Comparison of ENCODE assay signal across 9 mouse cellular contexts in genomic region chr19:46623194-46623667, GRCm38 (mm10). TPM values are rescaled to one million over a fixed set of nuclear protein-coding genes. Genes with fewer than 3 reads are reported as not detected.
A peak's percentile ranks its signal among the peaks of the same experiment; 100 is the strongest.
DNase-seq lines count a peak whose midpoint lies in the region; ATAC-seq and TF ChIP-seq lines count a peak whose summit lies in the region.
"Had no signal": no experiment of that assay in that cellular context is flagged by ENCODE, and none has a peak within 500 bp of the region (broad histone marks: within the 10 kb centered on the region; RNA-seq: fewer than 3 reads in every experiment).

No protein-coding gene starts in this region.

- no peaks in the 10 kb centered on the region for H3K27me3 ChIP-seq in heart, embryonic 12.5 days (replicated peaks)
- H3K27me3 ChIP-seq in limb, embryonic 13.5 days: no peaks in the 10 kb centered on the region
- no peaks in the 10 kb centered on the region for H3K27me3 ChIP-seq in midbrain, embryonic 14.5 days (ENCODE audit: control insufficient read depth, insufficient read depth, low read length)

- 5% methylated on average over 16 of the region's 16 CpGs for WGBS in heart, embryonic 12.5 days
- 4% methylated on average over 16 of the region's 16 CpGs for WGBS in limb, embryonic 13.5 days
- WGBS in midbrain, embryonic 14.5 days: 5% methylated on average over 16 of the region's 16 CpGs

- no peak for DNase-seq in layer of hippocampus, adult 2 months (ENCODE audit: low spot score in 2 of 2)
- DNase-seq in layer of hippocampus, postnatal 10 days (ENCODE audit: low spot score in 2 of 2): no peak
- DNase-seq in midbrain, embryonic 14.5 days: peak; percentile 53
- no peak for DNase-seq in layer of hippocampus, adult 9-11 months
- DNase-seq in cerebellum, adult 11-12 months: no peak

- ATAC-seq in heart, embryonic 12.5 days (ENCODE audit: insufficient number of reproducible peaks, low FRiP score): peak; percentile 67
- ATAC-seq in limb, embryonic 13.5 days (ENCODE audit: low FRiP score, low read depth): peak; percentile 50
- peak; percentile 7; the same call in 1 of the 2 replicates for ATAC-seq in midbrain, embryonic 14.5 days (ENCODE audit: low FRiP score, low TSS enrichment)
- ATAC-seq in megakaryocyte-erythroid progenitor cell, adult 5-6 weeks (replicated peaks; ENCODE audit: low FRiP score, low TSS enrichment, poor library complexity, severe bottlenecking): no peak

- peak overlapping the region; percentile 75 for H3K27ac ChIP-seq in layer of hippocampus, adult 2 months
- H3K27ac ChIP-seq in heart, embryonic 12.5 days (ENCODE audit: poor library complexity, severe bottlenecking): peak overlapping the region; percentile 98
- H3K27ac ChIP-seq in limb, embryonic 13.5 days: peak overlapping the region; percentile 86
- H3K27ac ChIP-seq in midbrain, embryonic 14.5 days (replicated peaks; ENCODE audit: low read depth, low read length): 0 out of 2 replicates have a peak overlapping the region, but pooled peaks have one; percentile 41

- no peaks in the 10 kb centered on the region for H3K9me3 ChIP-seq in heart, embryonic 12.5 days (replicated peaks)
- no peaks in the 10 kb centered on the region for H3K9me3 ChIP-seq in limb, embryonic 13.5 days
- no peaks in the 10 kb centered on the region for H3K9me3 ChIP-seq in midbrain, embryonic 14.5 days (ENCODE audit: control insufficient read depth, low read length)

- H3K4me1 ChIP-seq in heart, embryonic 12.5 days (replicated peaks): peaks cover 91% of the 10 kb centered on the region
- H3K4me1 ChIP-seq in limb, embryonic 13.5 days: peaks cover 63% of the 10 kb centered on the region
- H3K4me1 ChIP-seq in midbrain, embryonic 14.5 days (ENCODE audit: control insufficient read depth, insufficient read depth, low read length): peaks cover 49% of the 10 kb centered on the region

- peaks cover 16% of the 10 kb centered on the region for H3K36me3 ChIP-seq in heart, embryonic 12.5 days
- H3K36me3 ChIP-seq in limb, embryonic 13.5 days: peaks cover 31% of the 10 kb centered on the region
- H3K36me3 ChIP-seq in midbrain, embryonic 14.5 days (ENCODE audit: control insufficient read depth, insufficient read depth, low read length): peaks cover 8% of the 10 kb centered on the region; the same call in 1 of the 2 replicates

- peak overlapping the region; percentile 84 for H3K9ac ChIP-seq in heart, embryonic 12.5 days
- H3K9ac ChIP-seq in limb, embryonic 13.5 days: peak overlapping the region; percentile 62
- H3K9ac ChIP-seq in midbrain, embryonic 14.5 days (replicated peaks; ENCODE audit: low read length): no peak overlapping the region; the same call in 1 of the 2 replicates

- H3K4me3 ChIP-seq in layer of hippocampus, adult 2 months: peak overlapping the region; percentile 13
- peak overlapping the region; percentile 59 for H3K4me3 ChIP-seq in heart, embryonic 12.5 days
- peak overlapping the region; percentile 36 for H3K4me3 ChIP-seq in limb, embryonic 13.5 days
- H3K4me3 ChIP-seq in midbrain, embryonic 14.5 days (replicated peaks; ENCODE audit: low read depth, low read length): no peak overlapping the region

- H3K4me2 ChIP-seq in heart, embryonic 12.5 days: peak overlapping the region; percentile 86
- H3K4me2 ChIP-seq in limb, embryonic 13.5 days (replicated peaks): peak overlapping the region; percentile 63
- peak overlapping the region; percentile 38 for H3K4me2 ChIP-seq in midbrain, embryonic 14.5 days (ENCODE audit: low read length)

- no peak for TF ChIP-seq CTCF in layer of hippocampus, adult 2 months (conservative IDR thresholded peaks at IDR 0.05)

RNA-seq across cellular contexts. Expression of gene Wbp1l, which starts 24.3 kb away (rescaled TPM):
- 10 to 100 TPM; 33.5 to 38.0 TPM for total RNA-seq in layer of hippocampus, adult 2 months (2021)
- total RNA-seq in layer of hippocampus, postnatal 10 days (2021): 10 to 100 TPM; 32.5 to 39.0 TPM
- 53.4 and 55.6 TPM in 2 replicates for polyA plus RNA-seq in heart, embryonic 12.5 days (2016; fragmentation: Nextera tagmentation; extraction: Ambion mirVana)
- 47.7 and 49.9 TPM in 2 replicates for polyA plus RNA-seq in limb, embryonic 13.5 days (2015; fragmentation: Nextera tagmentation; extraction: Ambion mirVana)
- polyA plus RNA-seq in midbrain, embryonic 14.5 days (2014; fragmentation: Nextera tagmentation; extraction: Ambion mirVana): 27.5 and 33.8 TPM in 2 replicates
- total RNA-seq in megakaryocyte-erythroid progenitor cell, adult 5-6 weeks (2014; fragmentation: Nextera tagmentation): 16.1 and 24.1 TPM in 2 replicates
- 17.9 and 20.8 TPM in 2 replicates for total RNA-seq in megakaryocyte-erythroid progenitor cell, adult 5-6 weeks (2017)

RNA-seq across cellular contexts. Expression of gene Cyp17a1, which starts 49.7 kb away (rescaled TPM):
- not detected for total RNA-seq in layer of hippocampus, adult 2 months (2021)
- total RNA-seq in layer of hippocampus, postnatal 10 days (2021): not detected
- polyA plus RNA-seq in heart, embryonic 12.5 days (2016; fragmentation: Nextera tagmentation; extraction: Ambion mirVana): 0.86 and 1.3 TPM in 2 replicates
- polyA plus RNA-seq in limb, embryonic 13.5 days (2015; fragmentation: Nextera tagmentation; extraction: Ambion mirVana): 0.05 TPM in 1 of 2 replicates, not detected in the other
- polyA plus RNA-seq in midbrain, embryonic 14.5 days (2014; fragmentation: Nextera tagmentation; extraction: Ambion mirVana): not detected in 2 replicates
- total RNA-seq in megakaryocyte-erythroid progenitor cell, adult 5-6 weeks (2014; fragmentation: Nextera tagmentation): not detected in 2 replicates
- total RNA-seq in megakaryocyte-erythroid progenitor cell, adult 5-6 weeks (2017): not detected in 2 replicates
- total RNA-seq: gastrocnemius, postnatal 36 days had no signal

RNA-seq across cellular contexts. Expression of gene Sfxn2, which starts 50.1 kb away (rescaled TPM):
- total RNA-seq in layer of hippocampus, adult 2 months (2021): 1 to 10 TPM; 7.4 to 8.3 TPM
- total RNA-seq in layer of hippocampus, postnatal 10 days (2021): 1 to 10 TPM; 8.5 to 9.9 TPM
- 8.1 and 8.9 TPM in 2 replicates for polyA plus RNA-seq in heart, embryonic 12.5 days (2016; fragmentation: Nextera tagmentation; extraction: Ambion mirVana)
- polyA plus RNA-seq in limb, embryonic 13.5 days (2015; fragmentation: Nextera tagmentation; extraction: Ambion mirVana): 27.8 and 28.1 TPM in 2 replicates
- 7.3 and 10.2 TPM in 2 replicates for polyA plus RNA-seq in midbrain, embryonic 14.5 days (2014; fragmentation: Nextera tagmentation; extraction: Ambion mirVana)
- 10.6 and 20.1 TPM in 2 replicates for total RNA-seq in megakaryocyte-erythroid progenitor cell, adult 5-6 weeks (2014; fragmentation: Nextera tagmentation)
- 9.8 and 21.1 TPM in 2 replicates for total RNA-seq in megakaryocyte-erythroid progenitor cell, adult 5-6 weeks (2017)

RNA-seq across cellular contexts. Expression of gene Arl3, which starts 50.2 kb away (rescaled TPM):
- 100 to 1,000 TPM; 122 to 129 TPM for total RNA-seq in layer of hippocampus, adult 2 months (2021)
- total RNA-seq in layer of hippocampus, postnatal 10 days (2021): 100 to 1,000 TPM; 133 to 138 TPM
- 88.2 and 94.4 TPM in 2 replicates for polyA plus RNA-seq in heart, embryonic 12.5 days (2016; fragmentation: Nextera tagmentation; extraction: Ambion mirVana)
- polyA plus RNA-seq in limb, embryonic 13.5 days (2015; fragmentation: Nextera tagmentation; extraction: Ambion mirVana): 178 and 183 TPM in 2 replicates
- polyA plus RNA-seq in midbrain, embryonic 14.5 days (2014; fragmentation: Nextera tagmentation; extraction: Ambion mirVana): 134 and 200 TPM in 2 replicates
- total RNA-seq in megakaryocyte-erythroid progenitor cell, adult 5-6 weeks (2014; fragmentation: Nextera tagmentation): 14.2 and 17.8 TPM in 2 replicates
- 22.6 and 31.7 TPM in 2 replicates for total RNA-seq in megakaryocyte-erythroid progenitor cell, adult 5-6 weeks (2017)

Comparison
In these comparisons a context has a peak if more than half of its experiments do, and no peak if none do; other contexts are left out.
1. H3K27ac ChIP-seq: peak in every context shown above with its lines; median percentile 98 in heart, embryonic 12.5 days; 86 in limb, embryonic 13.5 days; 75 in layer of hippocampus, adult 2 months; 41 in midbrain, embryonic 14.5 days.